Mouse (Mus musculus) olfactory bulb, adult 2 months (tissue): ENCODE measurements around the gene Nat14.

ENCODE experiments used
- CTCF ChIP-seq: fragments of 200-500 bp; IDR thresholded peaks from 2 replicates; pipeline ENCODE4 v1.5.1; 2012; ENCODE audit warnings: low read depth, mild to moderate bottlenecking, low read length, moderate library complexity; ENCODE audit not compliant: insufficient read depth
- POLR2A ChIP-seq: fragments of 200-500 bp; IDR thresholded peaks from 2 replicates; pipeline ENCODE4 v1.6.1; 2012; ENCODE audit warnings: mild to moderate bottlenecking, low read depth, low read length, moderate library complexity; ENCODE audit not compliant: insufficient read depth

- TF ChIP-seq CTCF, result no peak
- no peak for TF ChIP-seq POLR2A
These were observed 1.3 kb upstream of the Nat14 start for GRCm38 (mm10) chr7:4920496-4920895.
